Mouse (Mus musculus): Measurements from ENCODE around the gene Gm10322.

- TF ChIP-seq CTCF (IDR thresholded peaks at IDR 0.05; ENCODE audit: borderline replicate concordance, extremely low read depth, insufficient read depth, insufficient read length) = no peak
- no peak for TF ChIP-seq POLR2A (IDR thresholded peaks at IDR 0.05; ENCODE audit: borderline replicate concordance, extremely low read depth, insufficient read depth, insufficient read length, poor library complexity, severe bottlenecking)
Measured at GRCm38 (mm10) chr10:59581826-59582543, 33.9 kb upstream of the Gm10322 start.

Data from brain, embryonic 14.5 days (tissue).